Comparison of ENCODE assay signal across 8 mouse cellular contexts in genomic region chr2:34874271-34874670, GRCm38 (mm10). TPM values are rescaled to one million over a fixed set of nuclear protein-coding genes. Genes with fewer than 3 reads are reported as not detected.
A peak's percentile ranks its signal among the peaks of the same experiment; 100 is the strongest.
DNase-seq lines count a peak whose midpoint lies in the region; ATAC-seq and TF ChIP-seq lines count a peak whose summit lies in the region.

Gene Cutal, plus strand, starts transcription at chr2:34874396.

- TF ChIP-seq POLR2A in myocyte (IDR thresholded peaks at IDR 0.05; ENCODE audit: insufficient read length, low read depth), result no peak

- intact Hi-C loops in gastrocnemius, postnatal 14 days (cut with DNase I; ENCODE audit: low total_unique reads), result no loop called here

- H3K27me3 ChIP-seq in megakaryocyte, embryonic 14.5 days (replicated peaks), result peaks cover 21% of the 10 kb centered on the region
- H3K27me3 ChIP-seq in hindbrain, embryonic 11.5 days (ENCODE audit: control insufficient read depth, insufficient read depth, low read length), result peaks cover 4% of the 10 kb centered on the region
- peaks cover 53% of the 10 kb centered on the region for H3K27me3 ChIP-seq in limb, embryonic 13.5 days
- peaks cover 30% of the 10 kb centered on the region for H3K27me3 ChIP-seq in myocyte (ENCODE audit: control insufficient read depth, insufficient read depth, insufficient read length)

- H3K79me2 ChIP-seq in myocyte (ENCODE audit: control insufficient read depth, insufficient read depth), result peaks cover 19% of the 10 kb centered on the region

- no peaks in the 10 kb centered on the region for H3K9me3 ChIP-seq in megakaryocyte, embryonic 14.5 days
- no peaks in the 10 kb centered on the region for H3K9me3 ChIP-seq in hindbrain, embryonic 11.5 days (ENCODE audit: control insufficient read depth, low read length)
- H3K9me3 ChIP-seq in limb, embryonic 13.5 days, result no peaks in the 10 kb centered on the region

- H3K4me3 ChIP-seq in megakaryocyte, embryonic 14.5 days (replicated peaks), result peak within 1 kb of the TSS; percentile 62
- peak within 1 kb of the TSS; percentile 10; the same call in 1 of the 2 replicates for H3K4me3 ChIP-seq in hindbrain, embryonic 11.5 days (ENCODE audit: low read depth, low read length)
- peak within 1 kb of the TSS; percentile 22 for H3K4me3 ChIP-seq in limb, embryonic 13.5 days
- no peak within 1 kb of the TSS for H3K4me3 ChIP-seq in myocyte

- 0 out of 2 replicates have a peak within 1 kb of the TSS, but pooled peaks have one; percentile 27 for H3K9ac ChIP-seq in hindbrain, embryonic 11.5 days (ENCODE audit: low read depth, low read length)
- H3K9ac ChIP-seq in limb, embryonic 13.5 days, result peak within 1 kb of the TSS; percentile 53; the same call in 1 of the 2 replicates

- peak within 1 kb of the TSS; percentile 17 for H3K4me2 ChIP-seq in hindbrain, embryonic 11.5 days (replicated peaks; ENCODE audit: low read depth, low read length)
- H3K4me2 ChIP-seq in limb, embryonic 13.5 days (replicated peaks), result peak within 1 kb of the TSS; percentile 49
- peak within 1 kb of the TSS; percentile 32 for H3K4me2 ChIP-seq in myocyte (ENCODE audit: low read depth)

- no peak within 1 kb of the TSS for H3K27ac ChIP-seq in hindbrain, embryonic 11.5 days (ENCODE audit: low read depth, low read length)
- H3K27ac ChIP-seq in limb, embryonic 13.5 days, result no peak within 1 kb of the TSS

- no peak within 1 kb of the TSS for H3ac ChIP-seq in myocyte (ENCODE audit: control insufficient read depth, insufficient read length)

- 2% methylated on average over 14 of the region's 14 CpGs for WGBS in hindbrain, embryonic 11.5 days
- WGBS in limb, embryonic 13.5 days, result 3% methylated on average over 14 of the region's 14 CpGs

- no peak for ATAC-seq in megakaryocyte, adult 5-6 weeks (ENCODE audit: poor library complexity, severe bottlenecking)
- no peak for ATAC-seq in hindbrain, embryonic 11.5 days (ENCODE audit: low FRiP score)
- no peak for ATAC-seq in limb, embryonic 13.5 days (ENCODE audit: low FRiP score, low read depth)
- no peak for ATAC-seq in activated CD4-positive, CD25-positive, alpha-beta regulatory T cell, adult 4 months

- H3K36me3 ChIP-seq in megakaryocyte, embryonic 14.5 days (replicated peaks; ENCODE audit: low read length), result no peaks in the 10 kb centered on the region
- no peaks in the 10 kb centered on the region for H3K36me3 ChIP-seq in hindbrain, embryonic 11.5 days (ENCODE audit: control insufficient read depth, insufficient read depth, low read length)
- H3K36me3 ChIP-seq in limb, embryonic 13.5 days, result no peaks in the 10 kb centered on the region
- H3K36me3 ChIP-seq in myocyte (ENCODE audit: control insufficient read depth, insufficient read depth), result no peaks in the 10 kb centered on the region

- DNase-seq in hindbrain, embryonic 11.5 days (ENCODE audit: low spot score), result peak; percentile 26
- no peak for DNase-seq in gastrocnemius, postnatal 25 days
- DNase-seq in gastrocnemius, postnatal 14 days, result no peak

- peaks cover 36% of the 10 kb centered on the region for H3K4me1 ChIP-seq in megakaryocyte, embryonic 14.5 days
- 0 out of 2 replicates have a peak, but pooled peaks cover 2% of the 10 kb centered on the region for H3K4me1 ChIP-seq in hindbrain, embryonic 11.5 days (replicated peaks; ENCODE audit: control insufficient read depth, insufficient read depth, low read length)
- H3K4me1 ChIP-seq in limb, embryonic 13.5 days, result peaks cover 23% of the 10 kb centered on the region

TF ChIP-seq in myocyte, 11 proteins besides CTCF, POLR2A, EP300 and RAD21:
- no peak for TF ChIP-seq MAX (IDR thresholded peaks at IDR 0.05; ENCODE audit: low read depth)
- no peak for TF ChIP-seq USF1 (IDR thresholded peaks at IDR 0.05; ENCODE audit: low read depth)
- no peak for TF ChIP-seq MYOG (IDR thresholded peaks at IDR 0.05; ENCODE audit: control insufficient read depth in 1 of 3, insufficient read depth in 1 of 3, insufficient read length in 2 of 3, low read depth in 2 of 3)
- TF ChIP-seq SRF (IDR thresholded peaks at IDR 0.05; ENCODE audit: control insufficient read depth, insufficient read length, low read depth), result no peak
- TF ChIP-seq REST (IDR thresholded peaks at IDR 0.05; ENCODE audit: insufficient read depth, insufficient read length), result no peak

RNA-seq across cellular contexts. Expression of gene Cutal, which starts in this region (rescaled TPM):
- polyA plus RNA-seq in megakaryocyte, embryonic 14.5 days (2012; ENCODE audit: insufficient read depth, low replicate concordance), result not detected in 2 replicates
- total RNA-seq in megakaryocyte, adult 5-6 weeks (2015), result not detected in 2 replicates
- not detected in 2 replicates for total RNA-seq in megakaryocyte, adult 5-6 weeks (2017)
- not detected in 2 replicates for polyA plus RNA-seq in hindbrain, embryonic 11.5 days (2014; fragmentation: Nextera tagmentation; extraction: Ambion mirVana)
- 0.09 and 0.26 TPM in 2 replicates for polyA plus RNA-seq in limb, embryonic 13.5 days (2015; fragmentation: Nextera tagmentation; extraction: Ambion mirVana)
- not detected for polyA plus RNA-seq in myocyte (2012; fragmentation: generic; extraction: Trizol)
- polyA plus RNA-seq in activated CD4-positive, CD25-positive, alpha-beta regulatory T cell, adult 4 months (2017; shearing (Covaris generic)), result not detected
- under 1 TPM; 0.38 TPM for total RNA-seq in gastrocnemius, postnatal 25 days (2021)
- under 1 TPM; 0.29 to 0.49 TPM for total RNA-seq in gastrocnemius, postnatal 14 days (2021)

Comparison
In these comparisons a context has a peak if more than half of its experiments do, and no peak if none do; other contexts are left out.
1. Peak in DNase-seq, H3K4me3 ChIP-seq, H3K9ac ChIP-seq and H3K4me2 ChIP-seq in hindbrain, embryonic 11.5 days; RNA of the gene not detected or under 1 TPM.